Mouse (Mus musculus): Measurements from ENCODE around the gene Atp1a2.

Atp1a2 gene

GRCm38 (mm10) chr1:172297611-172298537 is at the start of gene Atp1a2:
Atp1a2 (minus strand) TSS chr1:172298064.
- in situ Hi-C loops (cut with MseI, MboI), result no loop called here

- in situ Hi-C loops (cut with MseI, MboI), result no loop called here
Observed at GRCm38 (mm10) chr1:172347382-172347781, 49.5 kb upstream of the Atp1a2 start.

GRCm38 (mm10) chr1:172346707-172347106 is 48.8 kb upstream of the Atp1a2 start:
- in situ Hi-C loops (cut with MseI, MboI), result no loop called here

- in situ Hi-C loops (cut with MseI, MboI), result no loop called here
Observed at GRCm38 (mm10) chr1:172344820-172345219, 47.0 kb upstream of the Atp1a2 start.

- in situ Hi-C loops (cut with MseI, MboI), result no loop called here
Observed at GRCm38 (mm10) chr1:172343914-172344313, 46.0 kb upstream of the Atp1a2 start.

GRCm38 (mm10) chr1:172342729-172343128 is 44.9 kb upstream of the Atp1a2 start:
- in situ Hi-C loops (cut with MseI, MboI), result no loop called here

- in situ Hi-C loops (cut with MseI, MboI), result no loop called here
Observed at GRCm38 (mm10) chr1:172341386-172341785, 43.5 kb upstream of the Atp1a2 start.

- in situ Hi-C loops (cut with MseI, MboI), result no loop called here
Observed at GRCm38 (mm10) chr1:172340729-172341321, 43.0 kb upstream of the Atp1a2 start, which contains the start of gene Kcnj10. Kcnj10 (plus strand) TSS chr1:172341210.

- in situ Hi-C loops (cut with MseI, MboI), result no loop called here
Observed at GRCm38 (mm10) chr1:172337411-172338185, 39.7 kb upstream of the Atp1a2 start.

GRCm38 (mm10) chr1:172335804-172336203 is 37.9 kb upstream of the Atp1a2 start:
- in situ Hi-C loops (cut with MseI, MboI), result no loop called here

- in situ Hi-C loops (cut with MseI, MboI), result no loop called here
Observed at GRCm38 (mm10) chr1:172333512-172333911, 35.6 kb upstream of the Atp1a2 start.

- in situ Hi-C loops (cut with MseI, MboI), result no loop called here
Observed at GRCm38 (mm10) chr1:172332925-172333324, 35.1 kb upstream of the Atp1a2 start.

GRCm38 (mm10) chr1:172331422-172331947 is 33.6 kb upstream of the Atp1a2 start:
- in situ Hi-C loops (cut with MseI, MboI), result no loop called here

- in situ Hi-C loops (cut with MseI, MboI), result no loop called here
Observed at GRCm38 (mm10) chr1:172329616-172330015, 31.8 kb upstream of the Atp1a2 start.

GRCm38 (mm10) chr1:172329131-172329530 is 31.3 kb upstream of the Atp1a2 start, which contains the start of gene Kcnj9:
Kcnj9 (minus strand) TSS chr1:172329318.
- in situ Hi-C loops (cut with MseI, MboI), result no loop called here

GRCm38 (mm10) chr1:172328461-172328860 is 30.6 kb upstream of the Atp1a2 start:
- in situ Hi-C loops (cut with MseI, MboI), result no loop called here

- in situ Hi-C loops (cut with MseI, MboI), result no loop called here
Observed at GRCm38 (mm10) chr1:172328041-172328440, 30.2 kb upstream of the Atp1a2 start.

GRCm38 (mm10) chr1:172327206-172328001 is 29.5 kb upstream of the Atp1a2 start:
- in situ Hi-C loops (cut with MseI, MboI), result no loop called here

GRCm38 (mm10) chr1:172326684-172327083 is 28.8 kb upstream of the Atp1a2 start:
- in situ Hi-C loops (cut with MseI, MboI), result no loop called here

- in situ Hi-C loops (cut with MseI, MboI), result no loop called here
Observed at GRCm38 (mm10) chr1:172325680-172326535, 28.0 kb upstream of the Atp1a2 start.
